Mouse (Mus musculus): ENCODE data around the gene 1700025C18Rik. TPM values are rescaled to one million over a fixed set of nuclear protein-coding genes. Genes with fewer than 3 reads are reported as not detected.

1700025C18Rik gene
- polyA plus RNA-seq, 1 experiment from 2014 or later: not detected

DNA sequence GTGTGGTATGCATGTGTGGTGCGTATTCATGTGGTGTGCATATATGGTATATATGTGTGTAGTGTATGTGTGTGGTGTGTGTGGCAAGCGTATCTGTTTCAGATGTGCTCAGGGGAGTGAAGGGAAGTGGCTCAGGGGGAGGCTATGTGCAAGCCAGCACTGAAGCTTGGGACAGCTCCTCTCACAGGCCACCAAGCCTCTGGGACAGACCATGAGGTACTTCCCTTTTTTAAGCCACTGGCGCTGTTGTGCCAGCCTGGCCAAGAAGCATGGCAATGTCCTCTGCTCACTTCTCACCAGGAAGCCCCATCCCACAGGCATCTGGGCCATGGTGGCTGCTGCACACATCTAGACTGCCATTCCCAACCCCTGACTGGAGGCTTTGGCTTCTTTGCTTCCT is 12.4 kb upstream of the 1700025C18Rik start:
- WGBS: 62% methylated on average over 3 of the region's 3 CpGs
- H3K36me3 ChIP-seq (ENCODE audit: insufficient read depth, low read length): no peaks in the 10 kb centered on the region
- no peaks in the 10 kb centered on the region for H3K9me3 ChIP-seq (ENCODE audit: low read length)
- H3K27ac ChIP-seq (ENCODE audit: low read length): no peak overlapping the region
- DNase-seq (ENCODE audit: low spot score) (no peak), ATAC-seq (no peak)
- H3K4me2 ChIP-seq (replicated peaks; ENCODE audit: low read depth, low read length): no peak overlapping the region
- H3K9ac ChIP-seq (replicated peaks; ENCODE audit: low read depth): no peak overlapping the region
- no peaks in the 10 kb centered on the region for H3K4me1 ChIP-seq (ENCODE audit: insufficient read depth, low read depth, low read length)
- TF ChIP-seq EP300 (IDR thresholded peaks at IDR 0.05) (no peak), CTCF (IDR thresholded peaks at IDR 0.05) (no peak)
- peaks cover 13% of the 10 kb centered on the region for H3K27me3 ChIP-seq (replicated peaks; ENCODE audit: insufficient read depth, low read length)
- no peak overlapping the region for H3K4me3 ChIP-seq (ENCODE audit: low read depth, low read length)

DNA sequence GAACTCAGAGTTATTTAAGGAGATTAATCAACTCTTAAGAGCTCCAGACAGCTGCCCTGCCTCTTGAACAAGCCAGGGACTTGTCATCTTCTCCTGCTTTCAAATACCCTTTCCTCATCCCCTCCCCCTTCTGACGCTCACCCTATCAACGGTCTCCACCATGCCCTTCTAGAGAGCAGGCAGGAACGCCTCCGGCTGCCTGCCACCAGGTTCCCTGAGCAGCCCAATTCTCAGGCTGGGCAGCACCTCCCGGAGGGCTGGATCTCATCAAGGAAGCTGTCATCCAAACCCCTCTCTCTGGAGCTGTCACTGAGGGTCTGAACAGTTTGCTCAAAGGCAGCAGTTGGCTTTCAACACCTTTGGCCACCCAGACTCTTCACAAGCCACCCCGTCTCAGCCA is 10.2 kb upstream of the 1700025C18Rik start:
- Histone ChIP-seq H3K27ac (ENCODE audit: low read length) (no peak overlapping the region), H3K9me3 (ENCODE audit: low read length) (no peaks in the 10 kb centered on the region), H3K4me3 (ENCODE audit: low read depth, low read length) (no peak overlapping the region), H3K36me3 (ENCODE audit: insufficient read depth, low read length) (no peaks in the 10 kb centered on the region), H3K4me1 (ENCODE audit: insufficient read depth, low read depth, low read length) (no peaks in the 10 kb centered on the region), H3K4me2 (replicated peaks; ENCODE audit: low read depth, low read length) (no peak overlapping the region), H3K27me3 (replicated peaks; ENCODE audit: insufficient read depth, low read length) (peaks cover 12% of the 10 kb centered on the region), H3K9ac (replicated peaks; ENCODE audit: low read depth) (no peak overlapping the region)
- no peak for DNase-seq (ENCODE audit: low spot score)
- WGBS: 5% methylated on average over 6 of the region's 6 CpGs
- ATAC-seq: no peak
- TF ChIP-seq CTCF (IDR thresholded peaks at IDR 0.05): no peak

DNA sequence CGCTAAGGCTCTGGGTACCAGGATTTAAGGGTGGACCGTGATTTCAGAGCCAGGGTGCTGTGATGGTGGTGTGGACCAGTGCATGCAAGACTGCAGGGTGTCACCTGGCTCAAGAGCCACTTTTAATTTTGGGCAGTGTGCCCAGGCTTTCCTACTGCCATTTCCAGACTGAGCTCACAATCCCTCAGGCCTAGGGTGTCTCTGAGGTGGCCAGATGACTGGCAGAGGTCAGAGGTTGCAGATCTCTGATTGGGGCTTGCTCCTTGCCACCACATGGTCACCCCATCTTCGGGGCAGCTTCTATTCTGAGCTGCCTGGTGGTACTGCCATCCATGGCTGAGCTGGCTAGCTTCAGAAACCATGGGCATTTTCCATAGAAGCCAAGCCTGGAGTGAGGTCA is 8.3 kb upstream of the 1700025C18Rik start:
- H3K9me3 ChIP-seq (ENCODE audit: low read length): no peaks in the 10 kb centered on the region
- H3K36me3 ChIP-seq (ENCODE audit: insufficient read depth, low read length): no peaks in the 10 kb centered on the region
- ATAC-seq: no peak
- no peak overlapping the region for H3K9ac ChIP-seq (replicated peaks; ENCODE audit: low read depth)
- no peak overlapping the region for H3K27ac ChIP-seq (ENCODE audit: low read length)
- 72% methylated on average over 3 of the region's 3 CpGs for WGBS
- H3K27me3 ChIP-seq (replicated peaks; ENCODE audit: insufficient read depth, low read length): 0 out of 2 replicates have a peak, but pooled peaks cover 9% of the 10 kb centered on the region
- TF ChIP-seq EP300 (IDR thresholded peaks at IDR 0.05): no peak
- no peak for TF ChIP-seq CTCF (IDR thresholded peaks at IDR 0.05)
- no peak overlapping the region for H3K4me2 ChIP-seq (replicated peaks; ENCODE audit: low read depth, low read length)
- no peak overlapping the region for H3K4me3 ChIP-seq (ENCODE audit: low read depth, low read length)
- no peaks in the 10 kb centered on the region for H3K4me1 ChIP-seq (ENCODE audit: insufficient read depth, low read depth, low read length)
- no peak for DNase-seq (ENCODE audit: low spot score)

DNA sequence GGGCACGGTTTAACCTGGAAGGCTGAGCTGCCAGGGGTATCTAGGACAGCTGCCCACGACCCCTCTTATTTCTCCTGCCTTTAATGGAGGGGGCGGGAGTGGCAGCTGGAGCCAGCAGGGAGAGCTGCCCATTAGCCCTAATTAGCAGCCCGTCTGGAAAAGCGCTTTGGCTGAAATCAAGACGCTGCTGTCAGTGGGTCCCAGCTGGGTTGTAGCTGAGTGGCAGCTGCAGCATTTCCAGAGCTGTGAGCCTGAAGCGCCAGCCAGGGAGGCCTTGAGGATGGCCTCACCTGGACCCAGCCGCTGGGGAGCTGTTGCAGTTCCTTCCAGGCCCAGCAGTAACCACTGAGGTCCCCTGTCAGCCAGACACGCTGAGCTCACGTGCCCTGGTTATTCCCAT is 5.8 kb upstream of the 1700025C18Rik start:
- Histone ChIP-seq H3K27ac (ENCODE audit: low read length) (no peak overlapping the region), H3K9ac (replicated peaks; ENCODE audit: low read depth) (no peak overlapping the region), H3K4me1 (ENCODE audit: insufficient read depth, low read depth, low read length) (no peaks in the 10 kb centered on the region), H3K9me3 (ENCODE audit: low read length) (no peaks in the 10 kb centered on the region), H3K27me3 (replicated peaks; ENCODE audit: insufficient read depth, low read length) (0 out of 2 replicates have a peak, but pooled peaks cover 9% of the 10 kb centered on the region), H3K4me2 (replicated peaks; ENCODE audit: low read depth, low read length) (no peak overlapping the region), H3K36me3 (ENCODE audit: insufficient read depth, low read length) (no peaks in the 10 kb centered on the region), H3K4me3 (ENCODE audit: low read depth, low read length) (no peak overlapping the region)
- TF ChIP-seq EP300 (IDR thresholded peaks at IDR 0.05): no peak
- TF ChIP-seq CTCF (IDR thresholded peaks at IDR 0.05): no peak
- ATAC-seq (no peak), DNase-seq (ENCODE audit: low spot score) (no peak)
- 24% methylated on average over 10 of the region's 10 CpGs for WGBS

DNA sequence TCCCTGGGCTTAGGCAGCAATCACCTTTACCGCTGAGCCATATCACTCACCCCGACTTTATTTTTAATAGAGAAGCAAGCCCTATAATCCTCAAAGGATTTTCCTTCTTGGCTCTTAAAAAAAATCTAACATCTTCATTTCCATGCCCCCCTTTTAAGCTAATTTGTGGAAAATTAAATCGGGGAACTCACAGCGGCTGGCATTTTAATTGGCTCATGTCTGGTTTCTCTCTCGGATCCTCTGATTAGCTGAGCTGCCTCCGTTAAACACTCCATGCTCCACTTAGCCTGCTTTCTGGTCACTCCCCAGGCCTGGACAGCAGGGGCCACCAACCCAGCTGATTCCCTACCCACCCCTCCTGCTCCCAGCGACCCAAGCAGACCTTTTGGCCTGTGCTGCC is 1.8 kb upstream of the 1700025C18Rik start:
- H3K4me2 ChIP-seq (replicated peaks; ENCODE audit: low read depth, low read length): no peak overlapping the region
- TF ChIP-seq EP300 (IDR thresholded peaks at IDR 0.05) (no peak), CTCF (IDR thresholded peaks at IDR 0.05) (no peak)
- H3K9me3 ChIP-seq (ENCODE audit: low read length): no peaks in the 10 kb centered on the region
- ATAC-seq (no peak), DNase-seq (ENCODE audit: low spot score) (no peak)
- H3K36me3 ChIP-seq (ENCODE audit: insufficient read depth, low read length): no peaks in the 10 kb centered on the region
- no peaks in the 10 kb centered on the region for H3K27me3 ChIP-seq (replicated peaks; ENCODE audit: insufficient read depth, low read length)
- H3K9ac ChIP-seq (replicated peaks; ENCODE audit: low read depth): no peak overlapping the region
- H3K4me3 ChIP-seq (ENCODE audit: low read depth, low read length): no peak overlapping the region
- H3K27ac ChIP-seq (ENCODE audit: low read length): no peak overlapping the region
- no peaks in the 10 kb centered on the region for H3K4me1 ChIP-seq (ENCODE audit: insufficient read depth, low read depth, low read length)
- 82% methylated on average over 7 of the region's 7 CpGs for WGBS

DNA sequence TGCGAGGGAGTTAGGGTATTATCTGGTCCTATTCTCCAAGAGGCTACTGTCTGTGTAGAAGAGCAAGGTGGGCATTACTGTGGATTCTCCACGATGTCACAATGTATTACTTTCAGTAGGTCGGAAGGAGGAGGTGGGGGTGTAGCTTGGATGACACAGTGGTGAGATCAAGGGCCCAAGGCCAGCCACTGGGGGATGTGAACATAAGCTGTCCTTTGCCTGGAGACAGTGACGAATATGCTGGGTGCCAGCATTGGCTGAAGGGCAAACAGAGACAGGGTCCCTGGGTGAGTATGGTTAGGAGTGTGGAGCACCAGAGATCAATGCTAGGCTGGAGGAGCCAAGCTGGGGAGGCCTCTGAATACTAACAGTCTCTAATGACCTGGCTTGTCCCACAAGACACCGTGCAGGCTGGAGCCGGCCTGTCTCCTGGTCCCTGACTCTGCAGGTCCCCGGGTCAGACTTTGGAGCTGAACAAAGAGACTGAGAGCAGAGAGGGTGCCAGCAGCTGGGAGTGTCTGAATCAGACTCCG is 949 bp upstream of the 1700025C18Rik start:
- Histone ChIP-seq H3K9me3 (ENCODE audit: low read length) (no peaks in the 10 kb centered on the region), H3K9ac (replicated peaks; ENCODE audit: low read depth) (no peak overlapping the region), H3K4me3 (ENCODE audit: low read depth, low read length) (no peak overlapping the region), H3K27ac (ENCODE audit: low read length) (no peak overlapping the region), H3K27me3 (replicated peaks; ENCODE audit: insufficient read depth, low read length) (no peaks in the 10 kb centered on the region), H3K4me2 (replicated peaks; ENCODE audit: low read depth, low read length) (no peak overlapping the region), H3K4me1 (ENCODE audit: insufficient read depth, low read depth, low read length) (no peaks in the 10 kb centered on the region), H3K36me3 (ENCODE audit: insufficient read depth, low read length) (no peaks in the 10 kb centered on the region)
- ATAC-seq: no peak
- TF ChIP-seq EP300 (IDR thresholded peaks at IDR 0.05): no peak
- TF ChIP-seq CTCF (IDR thresholded peaks at IDR 0.05): no peak
- WGBS: 60% methylated on average over 8 of the region's 8 CpGs
- no peak for DNase-seq (ENCODE audit: low spot score)

DNA sequence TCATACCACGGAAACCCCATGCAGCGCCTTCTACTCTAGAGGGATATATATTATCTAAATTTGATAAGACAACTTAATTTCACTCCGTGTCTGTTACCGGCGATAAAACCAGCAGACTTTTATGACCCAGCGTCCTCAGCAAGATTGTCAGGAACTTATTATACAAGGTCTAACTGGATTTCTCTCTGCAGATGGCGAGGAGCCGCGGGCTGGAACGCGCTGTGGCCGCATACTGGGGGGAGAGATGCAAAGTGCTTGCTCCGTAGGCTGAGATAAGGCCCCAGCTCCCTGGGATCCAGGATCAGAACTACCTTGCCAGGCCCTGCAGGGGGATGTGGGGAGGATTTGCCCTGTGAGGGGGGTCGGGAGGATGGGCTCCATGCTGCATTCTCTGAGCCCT is 1.1 kb downstream of the 1700025C18Rik start:
- Histone ChIP-seq H3K27ac (ENCODE audit: low read length) (no peak overlapping the region), H3K36me3 (ENCODE audit: insufficient read depth, low read length) (no peaks in the 10 kb centered on the region), H3K9ac (replicated peaks; ENCODE audit: low read depth) (no peak overlapping the region), H3K4me3 (ENCODE audit: low read depth, low read length) (no peak overlapping the region), H3K4me2 (replicated peaks; ENCODE audit: low read depth, low read length) (no peak overlapping the region), H3K9me3 (ENCODE audit: low read length) (no peaks in the 10 kb centered on the region), H3K27me3 (replicated peaks; ENCODE audit: insufficient read depth, low read length) (no peaks in the 10 kb centered on the region), H3K4me1 (ENCODE audit: insufficient read depth, low read depth, low read length) (no peaks in the 10 kb centered on the region)
- ATAC-seq: no peak
- DNase-seq (ENCODE audit: low spot score): no peak
- WGBS: 46% methylated on average over 14 of the region's 14 CpGs
- no peak for TF ChIP-seq EP300 (IDR thresholded peaks at IDR 0.05)
